Mouse (Mus musculus): ENCODE results near the gene Scgb1b24. TPM values are rescaled to one million over a fixed set of nuclear protein-coding genes. Genes with fewer than 3 reads are reported as not detected.

The Scgb1b24 gene
- not detected in 2 replicates for total RNA-seq (2021)
- long read RNA-seq, experiment 1: 0 reads
- long read RNA-seq, experiment 2: 0 reads

- no peak for DNase-seq
These were observed at the start of gene Scgb1b24 for GRCm38 (mm10) chr7:33743499-33743898. Gene Scgb1b24, plus strand, starts transcription at chr7:33743799.

GRCm38 (mm10) chr7:33739212-33739611 lies 4.4 kb upstream of the Scgb1b24 start, which contains the start of gene Scgb2b24:
Gene Scgb2b24, minus strand, starts transcription at chr7:33739312.
- no peak for DNase-seq

Other genes with a start within 250 kb of the Scgb1b24 start
- not detected in 2 replicates for gene Scgb2b21, start 223.3 kb upstream of the Scgb1b24 start, total RNA-seq (2021)
- not detected in 2 replicates for gene Scgb2b24, start 4.5 kb upstream of the Scgb1b24 start, total RNA-seq (2021)
- gene Scgb2b26, start 201.2 kb downstream of the Scgb1b24 start, total RNA-seq (2021): not detected in 2 replicates

Data from adrenal gland, postnatal 14 days (tissue).